Mouse (Mus musculus): ENCODE measurements around the gene Itga9.
"Not testable (repeated sequence)": the region's sequence is repeated elsewhere in the genome, so short reads cannot be mapped to it uniquely, and the experiment has no call there.

Gene Itga9

DNA sequence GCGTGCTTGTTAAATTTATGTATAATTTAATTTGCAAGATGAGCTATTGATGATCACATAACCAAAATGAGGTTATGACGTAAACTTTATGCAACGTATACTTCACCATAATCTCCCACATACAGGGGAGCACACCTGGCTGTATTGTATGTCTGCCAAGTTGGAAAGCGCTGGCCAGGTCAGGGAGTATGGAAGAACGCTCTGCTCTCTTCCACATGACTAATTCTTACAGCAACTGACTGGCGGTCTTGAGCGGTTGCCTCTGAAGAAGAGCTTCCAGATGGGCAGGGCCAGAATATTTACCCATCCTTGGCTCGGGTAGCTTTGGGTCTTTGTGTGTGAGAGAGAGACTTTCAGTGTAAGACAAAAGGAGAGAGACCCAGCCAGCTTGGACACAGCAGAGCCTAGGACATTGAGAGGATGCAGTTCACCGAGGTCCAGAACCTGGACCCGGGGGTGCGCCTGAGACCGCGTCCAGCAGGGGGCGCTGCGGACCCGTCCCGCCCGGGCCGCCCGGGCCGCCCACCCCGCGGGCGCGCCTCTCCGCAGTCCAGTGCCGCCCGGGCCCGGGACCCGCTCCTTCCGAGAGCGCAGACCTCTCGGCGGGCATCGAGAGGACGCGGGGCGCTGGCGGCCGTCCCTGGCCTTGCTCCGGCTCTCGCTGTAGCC, at the start of gene Itga9:
TSS of gene Itga9 (plus strand) at position 543 of the 669 bp plus-strand sequence.
- DNase-seq (ENCODE audit: low spot score): no peak

GRCm38 (mm10) chr9:118556951-118557780, 49.3 kb upstream of the Itga9 start:
- no peak for DNase-seq (ENCODE audit: low spot score)

- no peak for DNase-seq (ENCODE audit: low spot score)
These were observed 43.1 kb upstream of the Itga9 start for GRCm38 (mm10) chr9:118563356-118563755.

- DNase-seq (ENCODE audit: low spot score): no peak
These were observed 42.6 kb upstream of the Itga9 start for GRCm38 (mm10) chr9:118563866-118564265.

GRCm38 (mm10) chr9:118564696-118565095, 41.8 kb upstream of the Itga9 start:
- no peak for DNase-seq (ENCODE audit: low spot score)

DNA sequence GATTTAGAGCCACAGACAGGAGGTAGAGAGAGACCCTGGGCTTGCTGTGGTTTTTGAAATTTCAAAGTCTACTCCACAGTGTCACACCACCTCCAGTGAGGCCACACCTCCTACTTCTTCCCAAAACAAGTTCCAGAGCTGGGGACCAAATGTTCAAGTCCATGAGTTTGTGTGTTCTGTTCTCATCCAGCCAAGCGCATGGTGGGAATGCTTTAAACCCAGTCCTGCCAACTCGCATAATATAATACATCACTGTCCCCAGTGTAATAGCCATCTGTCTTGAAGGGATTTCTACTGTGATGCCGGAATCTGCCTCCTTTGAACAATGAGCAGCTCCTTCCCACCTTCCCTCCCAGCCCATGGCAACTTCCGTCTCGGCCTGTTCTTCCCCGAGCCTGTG, 37.2 kb upstream of the Itga9 start:
- DNase-seq (ENCODE audit: low spot score): no peak

DNA sequence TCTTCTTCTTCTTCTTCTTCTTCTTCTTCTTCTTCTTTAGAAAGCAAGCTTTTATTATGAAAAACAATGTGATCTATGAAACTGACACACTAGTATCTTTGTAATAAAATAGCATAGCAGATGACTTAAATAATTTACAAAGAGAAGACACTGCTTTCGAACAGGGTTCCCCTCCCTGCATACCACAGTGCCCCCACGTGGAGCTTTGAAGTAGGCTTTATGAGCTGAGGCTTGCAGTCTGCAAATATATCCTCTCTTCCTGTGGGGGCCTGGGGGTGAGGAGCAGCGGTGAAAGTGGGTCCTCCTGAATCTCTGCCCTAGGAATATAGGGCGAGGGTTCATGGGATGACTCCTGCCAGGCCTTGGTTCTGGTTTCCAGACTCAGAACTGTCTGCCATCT, 35.6 kb upstream of the Itga9 start:
- no peak for DNase-seq (ENCODE audit: low spot score)

DNA sequence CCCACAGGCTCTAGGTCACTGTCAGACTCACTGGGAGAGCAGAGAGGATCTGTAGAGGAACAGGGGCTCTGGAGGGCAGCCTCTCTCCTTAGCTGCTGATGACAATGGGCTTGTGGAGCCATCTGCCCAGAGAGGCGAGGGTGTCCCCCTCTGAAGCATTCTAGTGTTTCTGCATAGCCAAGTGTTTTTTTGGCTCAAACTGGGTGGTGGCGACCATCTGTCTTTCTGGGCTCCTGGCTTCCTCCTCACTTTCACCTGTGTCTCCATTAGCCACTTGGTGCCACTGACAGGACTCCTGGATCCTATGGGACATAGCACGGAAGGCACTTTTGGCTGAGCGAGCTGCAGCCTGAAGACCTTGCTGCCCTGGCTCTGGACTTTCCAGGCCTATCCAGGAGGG, 34.8 kb upstream of the Itga9 start:
- DNase-seq (ENCODE audit: low spot score): no peak

DNA sequence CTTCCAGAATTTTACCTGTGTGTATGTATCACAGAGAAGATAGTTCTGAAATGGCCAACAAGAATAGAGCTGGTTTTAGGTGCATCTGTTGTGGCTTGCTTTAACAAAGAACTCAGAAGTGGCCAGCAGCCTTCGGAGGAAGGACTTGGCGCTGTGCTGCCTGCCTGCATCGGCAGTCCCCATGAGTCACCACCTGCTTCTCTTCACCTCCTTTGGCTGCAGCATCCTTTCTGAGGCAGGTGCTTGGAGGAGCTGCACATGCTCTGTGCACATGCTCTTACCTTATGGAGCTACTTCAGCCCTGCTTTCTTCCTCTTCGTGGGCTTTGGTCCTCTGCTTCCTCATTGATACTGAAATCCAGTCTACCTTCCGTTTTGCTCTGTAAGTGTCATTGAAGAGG, 31.6 kb upstream of the Itga9 start:
- no peak for DNase-seq (ENCODE audit: low spot score)

GRCm38 (mm10) chr9:118580371-118580770, 26.1 kb upstream of the Itga9 start:
- DNase-seq (ENCODE audit: low spot score): no peak

DNA sequence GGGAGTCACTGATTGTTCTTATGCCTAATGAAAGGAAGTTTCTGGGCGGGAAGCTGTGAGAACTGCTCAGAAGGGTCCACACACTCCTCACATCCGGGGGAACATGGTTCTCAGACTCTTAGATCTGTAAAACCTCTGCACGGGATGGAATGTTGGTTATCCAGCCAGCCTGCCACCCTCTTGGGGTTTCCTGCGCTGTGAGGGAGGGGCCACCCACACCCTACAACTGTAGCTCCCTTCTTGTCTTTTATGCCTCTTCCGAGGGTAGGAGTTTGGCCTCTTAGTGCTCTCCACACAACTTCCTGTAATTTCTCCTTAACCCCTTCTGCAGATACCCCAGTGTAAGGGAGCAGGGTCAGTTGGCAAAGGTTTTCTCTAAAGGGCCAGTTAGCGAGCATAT, 23.7 kb upstream of the Itga9 start:
- no peak for DNase-seq (ENCODE audit: low spot score)

DNA sequence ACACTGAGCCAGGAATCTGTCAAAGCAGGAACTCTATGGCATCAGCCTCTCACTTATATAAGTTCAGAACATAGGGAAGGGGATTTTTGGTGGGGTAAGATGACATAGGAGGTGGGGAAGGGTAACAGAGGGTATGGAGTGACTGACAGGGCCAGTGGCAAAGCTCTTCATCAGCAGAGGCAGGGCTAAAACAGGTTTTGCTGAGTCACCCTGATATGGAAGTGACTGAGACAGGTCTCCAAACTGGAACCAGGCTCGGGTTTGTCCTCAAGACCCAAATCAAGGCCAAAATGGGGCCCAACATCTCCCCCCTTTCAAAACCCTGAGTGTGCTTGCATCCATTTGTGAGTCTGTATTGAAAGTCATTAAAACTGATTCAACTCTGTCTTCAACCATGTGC, 21.7 kb upstream of the Itga9 start:
- no peak for DNase-seq (ENCODE audit: low spot score)

DNA sequence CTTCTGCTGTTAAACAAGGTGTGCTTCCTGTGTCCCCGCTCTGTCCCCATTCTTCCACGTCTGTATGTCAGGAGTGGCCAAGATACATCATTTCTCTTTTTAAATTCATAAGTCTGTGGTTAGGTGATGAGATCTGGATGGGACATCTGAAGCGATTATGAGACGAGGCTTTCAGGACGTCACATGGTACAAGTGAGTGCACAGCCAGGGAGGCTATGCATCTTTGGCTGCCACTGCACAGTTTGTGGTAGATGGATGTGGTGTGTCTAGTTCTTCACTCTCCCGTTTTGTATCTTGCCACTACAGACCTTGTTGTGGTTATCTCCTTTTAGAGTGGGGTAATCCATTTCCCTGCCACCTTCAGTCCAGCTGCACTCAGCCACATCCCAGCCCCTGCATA, 20.5 kb upstream of the Itga9 start:
- DNase-seq (ENCODE audit: low spot score): no peak

DNA sequence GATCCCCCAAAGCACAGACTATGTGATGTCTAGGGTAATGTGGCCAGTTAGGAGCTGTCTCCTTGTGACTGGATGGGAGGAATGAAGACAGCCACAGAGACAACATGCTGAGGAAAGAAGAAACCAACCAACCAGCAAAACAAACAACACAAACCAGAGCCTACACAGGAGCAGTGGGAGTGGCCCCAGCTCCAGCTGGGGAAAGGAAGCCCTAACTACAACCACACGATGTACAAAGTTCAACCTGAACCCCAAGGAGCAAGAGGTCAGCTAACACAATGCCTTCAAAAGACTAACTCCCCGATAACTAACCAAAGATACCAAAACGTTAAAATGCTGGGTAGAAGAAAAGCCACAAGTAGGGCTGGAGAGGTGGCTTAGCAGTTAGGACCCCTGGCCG, 19.4 kb upstream of the Itga9 start:
- DNase-seq (ENCODE audit: low spot score): no peak

GRCm38 (mm10) chr9:118589249-118589648, 17.2 kb upstream of the Itga9 start:
- no peak for DNase-seq (ENCODE audit: low spot score)

DNA sequence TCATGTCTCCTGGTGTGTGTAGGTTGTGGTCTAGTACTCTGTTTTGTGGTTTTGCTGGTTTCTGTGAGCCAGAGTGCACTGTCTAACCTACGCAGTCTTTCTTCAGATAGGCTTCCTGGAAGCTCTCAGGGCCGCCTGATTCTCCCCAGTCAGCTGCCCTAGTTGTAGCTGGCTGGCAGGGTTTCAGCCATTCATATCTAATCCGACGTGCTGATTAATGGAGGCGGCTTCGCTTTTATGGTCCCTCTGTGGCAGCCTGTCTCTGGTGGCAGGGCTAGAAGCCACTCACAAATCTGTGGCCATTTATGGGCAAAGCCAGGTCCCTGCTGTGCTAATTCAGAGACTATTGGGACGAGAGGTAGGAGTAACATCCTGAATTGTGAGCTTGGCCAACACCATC, 16.3 kb upstream of the Itga9 start:
- DNase-seq (ENCODE audit: low spot score): no peak

DNA sequence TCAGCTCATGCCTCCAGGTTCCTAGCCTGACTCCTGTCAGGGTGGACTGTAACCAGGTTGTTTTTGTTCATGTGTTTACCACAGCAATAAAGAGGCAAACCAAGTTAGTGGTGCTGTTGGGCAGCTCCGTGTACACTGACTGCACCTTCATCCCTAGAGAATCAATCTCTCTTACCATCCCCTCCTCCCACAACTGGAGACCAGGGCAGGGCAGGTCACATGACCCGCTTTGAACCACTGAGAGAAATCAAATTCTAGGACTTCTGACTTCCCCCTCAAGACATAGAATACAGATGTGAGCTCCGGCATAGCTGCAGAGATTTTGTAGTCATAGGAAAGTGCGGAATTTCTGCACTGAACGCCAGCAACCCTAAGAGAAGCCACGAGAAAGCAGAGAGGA, 14.9 kb upstream of the Itga9 start:
- DNase-seq (ENCODE audit: low spot score): no peak

DNA sequence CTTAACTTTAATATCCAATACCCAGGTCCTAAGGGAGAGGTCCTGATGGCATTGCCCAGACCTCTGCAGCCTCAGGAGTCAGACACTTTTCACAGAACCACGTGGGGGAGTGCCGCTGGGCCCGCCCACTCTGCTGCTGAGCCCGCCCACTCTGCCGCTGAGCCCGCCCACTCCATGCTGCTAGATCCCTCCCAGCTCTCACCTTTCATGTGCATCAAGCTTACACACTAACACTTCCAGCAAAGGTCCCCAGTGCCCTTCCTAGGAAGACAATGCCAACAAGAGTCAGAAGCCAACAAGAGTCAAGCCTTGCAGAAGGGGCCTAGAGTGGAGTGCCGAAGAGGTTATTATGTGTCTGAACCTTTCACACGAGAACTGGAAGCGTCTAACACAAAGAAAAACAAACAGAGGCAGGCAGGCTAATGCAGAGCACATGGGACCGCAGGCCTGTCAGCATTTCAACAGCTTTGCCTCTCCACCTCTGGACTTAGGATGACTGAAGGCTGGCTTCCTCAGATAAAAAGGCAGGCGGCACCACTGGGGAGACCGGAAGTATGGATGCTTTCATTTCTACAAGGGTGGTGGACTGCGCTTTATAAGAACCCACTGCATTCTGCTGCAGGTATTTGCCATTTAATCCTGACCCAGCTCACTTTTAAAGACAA, 13.8 kb upstream of the Itga9 start:
- no peak for DNase-seq (ENCODE audit: low spot score)

DNA sequence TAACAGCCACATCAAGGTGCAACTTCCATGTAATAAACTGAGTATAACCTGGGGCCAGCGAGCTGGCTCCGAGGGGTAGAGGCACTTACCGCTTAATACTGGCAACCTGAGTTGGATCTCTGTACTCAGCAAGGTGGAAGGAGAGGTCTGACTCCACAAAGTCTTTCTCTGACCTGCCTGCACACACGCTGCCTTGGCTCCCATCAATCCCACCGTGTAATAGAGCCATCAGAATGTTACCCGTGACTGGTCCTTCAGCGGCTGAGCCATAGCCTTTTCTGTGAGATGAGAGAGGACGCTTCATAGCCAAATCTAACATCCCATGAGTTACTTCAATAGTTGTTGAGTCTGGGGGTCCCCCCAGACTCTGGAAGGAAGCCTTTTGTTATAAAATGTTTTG, 13.0 kb upstream of the Itga9 start:
- no peak for DNase-seq (ENCODE audit: low spot score)

DNA sequence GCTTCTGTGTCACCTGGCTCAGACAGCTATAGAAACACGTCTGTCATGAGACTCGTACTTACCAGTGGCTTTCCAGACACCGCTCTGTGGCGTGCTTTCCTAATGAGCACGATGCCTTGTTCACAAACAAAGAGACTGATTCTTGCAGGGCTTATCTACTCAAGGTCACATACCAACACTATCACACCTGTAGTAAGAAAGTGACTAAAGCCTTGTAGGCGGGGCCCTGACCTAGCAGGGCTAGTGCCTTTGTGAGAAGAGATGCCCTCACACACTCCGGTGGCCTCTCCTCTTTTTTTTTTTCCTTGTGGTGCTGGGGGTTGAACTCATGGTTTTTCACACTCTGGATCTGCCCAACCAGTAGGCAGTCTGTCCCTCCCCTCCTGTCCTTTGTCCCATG, 9.7 kb upstream of the Itga9 start:
- no peak for DNase-seq (ENCODE audit: low spot score)

DNA sequence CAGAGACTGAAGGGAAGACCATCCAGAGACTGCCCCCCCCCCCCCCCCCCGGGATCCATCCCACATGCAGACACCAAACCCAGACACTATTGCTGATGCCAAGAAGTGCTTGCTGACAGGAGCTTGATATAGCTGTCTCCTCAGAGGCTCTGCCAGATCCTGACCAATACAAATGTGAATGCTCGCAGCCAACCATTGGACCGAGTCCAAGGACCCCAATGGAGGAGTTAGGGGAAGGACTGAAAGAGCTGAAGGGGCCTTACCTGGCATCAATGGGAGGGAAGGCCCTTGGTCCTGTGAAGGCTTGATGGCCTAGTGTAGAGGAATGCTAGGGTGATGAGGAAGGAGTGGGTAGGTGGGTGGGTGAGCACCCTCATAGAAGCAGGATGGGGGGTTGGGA, 6.1 kb upstream of the Itga9 start:
- DNase-seq (ENCODE audit: low spot score): not testable (repeated sequence)

DNA sequence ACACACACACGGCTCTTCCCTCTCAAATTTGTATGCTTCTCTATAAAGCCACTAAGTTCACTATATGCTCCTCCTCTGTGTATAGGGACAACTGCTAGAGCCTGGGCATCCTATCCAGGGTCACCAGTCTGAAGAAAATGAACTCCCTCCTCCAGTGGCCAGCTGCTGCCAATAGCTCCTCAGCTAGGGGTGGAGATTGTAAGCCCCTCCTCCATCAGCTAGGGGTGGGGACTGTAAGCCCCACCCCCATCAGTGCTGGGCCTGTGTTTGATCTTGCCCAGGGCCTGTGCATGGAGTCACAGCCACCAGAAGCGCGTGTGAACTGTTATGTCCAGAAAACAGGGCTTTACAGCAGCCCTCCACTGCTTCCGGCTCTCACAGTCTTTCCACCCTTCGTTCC, 3.9 kb upstream of the Itga9 start:
- no peak for DNase-seq (ENCODE audit: low spot score)

- DNase-seq (ENCODE audit: low spot score): no peak
These were observed 404 bp downstream of the Itga9 start for GRCm38 (mm10) chr9:118606817-118607371.
